Mouse (Mus musculus) gastrocnemius, adult 2 months (tissue): Measurements from ENCODE around the gene Gm10428. TPM values are rescaled to one million over a fixed set of nuclear protein-coding genes. Genes with fewer than 3 reads are reported as not detected.

ENCODE experiments used
- DNase-seq: peaks from one replicate; pipeline ENCODE4 v3.0.0; 2022
- H3K27ac ChIP-seq: fragments of 200-600 bp; 2 replicates; pipeline ENCODE4 v1.8.1; 2022; ENCODE audit warnings: mild to moderate bottlenecking
- H3K4me3 ChIP-seq: fragments of 200-600 bp; 2 replicates; pipeline ENCODE4 v1.8.1; 2022; ENCODE audit warnings: mild to moderate bottlenecking, moderate library complexity
- CTCF ChIP-seq: fragments of 200-600 bp; IDR thresholded peaks from 2 replicates; pipeline ENCODE4 v1.8.1; 2022; ENCODE audit warnings: antibody characterized with exemption, mild to moderate bottlenecking, moderate library complexity
- intact Hi-C: fragments of 180-260 bp; cut with DNase I; formaldehyde crosslinking; loops from one replicate; pipeline ENCODE4 v1.15.1; 2025
- long read RNA-seq, 2 experiments: library from polyadenylated mRNA; stranded (forward); transcript quantifications; one replicate each; pipeline ENCODE4 v2.0.0; 2021
- total RNA-seq, 2 experiments: library from RNA; stranded (reverse); gene quantifications; 2 replicates each; pipeline ENCODE4 v1.2.3; 2021

The Gm10428 gene
- not detected for total RNA-seq
- long read RNA-seq, experiment 1: 0 reads
- long read RNA-seq, experiment 2: 0 reads

DNA sequence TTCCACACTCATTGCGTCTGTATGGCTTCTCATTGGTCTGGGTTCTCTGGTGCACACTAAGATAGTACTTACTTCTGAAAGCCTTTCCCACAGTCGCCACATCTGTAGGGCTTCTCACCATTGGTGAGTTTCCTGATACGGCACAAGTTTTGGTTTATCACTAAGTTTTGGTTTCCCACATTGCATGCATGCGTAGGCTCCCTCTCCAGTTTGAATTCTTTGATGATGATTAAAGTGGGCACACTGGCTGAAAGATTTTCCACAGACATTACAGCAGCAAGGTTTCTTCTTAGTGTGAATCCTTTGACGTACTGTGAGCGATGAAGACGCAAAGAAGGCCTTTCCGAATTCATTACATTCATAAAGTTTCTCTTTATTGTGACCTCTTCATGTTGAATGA, at the start of gene Gm10428:
Gene Gm10428, plus strand, starts transcription at position 321 of the 400 bp plus-strand sequence.
- Histone ChIP-seq H3K4me3 (no peak within 1 kb of the TSS), H3K27ac (no peak within 1 kb of the TSS)
- DNase-seq: no peak
- TF ChIP-seq CTCF: no peak
- intact Hi-C loops: loop anchor here (10.0 kb wide), 1 partner anchor 412 kb away; no protein-coding TSS in a partner anchor

DNA sequence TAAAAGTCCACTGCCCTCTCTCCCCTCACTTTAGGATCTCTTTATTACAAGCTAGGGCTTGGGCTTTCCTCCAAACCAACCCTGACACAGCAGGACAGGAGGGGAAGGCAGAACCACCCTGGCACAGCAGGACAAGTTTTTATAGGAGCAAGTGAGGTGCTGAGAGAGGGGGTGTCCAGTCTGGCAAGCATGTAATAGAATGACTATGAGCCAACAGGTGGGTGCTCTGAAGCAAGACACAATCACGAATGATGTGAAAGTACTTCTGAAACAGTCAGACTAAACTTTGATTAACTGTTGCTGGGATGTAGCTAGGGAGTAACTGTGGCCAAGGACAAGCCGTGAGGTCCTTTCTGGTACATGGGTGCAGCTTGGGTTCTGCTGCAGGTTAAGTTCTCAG, 46.8 kb upstream of the Gm10428 start:
- intact Hi-C loops: no loop called here
- no peak for TF ChIP-seq CTCF

DNA sequence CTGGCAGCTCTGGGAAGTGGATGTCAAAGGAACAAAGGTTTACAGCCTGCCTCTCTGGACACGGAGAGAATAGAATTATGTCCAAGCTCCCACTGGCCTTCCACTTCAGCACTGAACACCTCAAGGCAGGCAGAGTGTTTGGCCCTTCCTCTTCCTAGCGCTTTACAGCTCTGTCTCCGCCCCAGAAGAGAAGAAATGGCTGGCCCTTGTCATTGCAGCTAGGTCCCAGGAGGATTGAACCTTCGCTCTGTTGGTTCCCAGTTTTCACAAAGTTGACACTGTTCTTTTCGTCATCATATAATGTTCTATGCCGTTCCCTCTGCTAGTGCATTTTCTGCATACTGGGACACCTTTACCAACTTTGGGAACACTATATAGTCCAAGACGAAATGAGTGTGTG, 44.6 kb upstream of the Gm10428 start:
- Histone ChIP-seq H3K4me3 (no peak overlapping the region), H3K27ac (no peak overlapping the region)
- intact Hi-C loops: no loop called here
- no peak for TF ChIP-seq CTCF
- DNase-seq: no peak

More for the DNA sequence above, 46.8 kb upstream of the Gm10428 start:
- DNase-seq: no peak
- no peak overlapping the region for H3K4me3 ChIP-seq
- H3K27ac ChIP-seq: no peak overlapping the region

DNA sequence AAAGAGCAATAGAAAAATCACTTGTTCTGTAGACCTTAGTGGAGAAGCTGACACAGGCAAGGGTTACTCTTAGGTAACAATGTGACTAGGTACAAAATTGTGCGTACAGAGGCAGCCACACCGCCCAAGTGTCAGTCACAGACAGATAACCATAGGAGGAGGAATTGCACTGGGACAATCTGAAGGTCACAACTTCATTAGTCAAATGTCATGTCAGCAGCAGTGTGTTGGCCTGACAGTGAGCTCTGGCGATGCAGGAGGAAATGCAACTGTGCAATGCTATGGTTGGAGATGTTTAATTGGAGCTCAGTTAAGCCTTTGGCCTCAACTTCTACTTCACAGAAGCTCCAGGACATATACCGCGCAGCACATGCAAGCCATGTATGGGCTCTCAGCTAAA, 42.2 kb upstream of the Gm10428 start:
- Histone ChIP-seq H3K4me3 (no peak overlapping the region), H3K27ac (no peak overlapping the region)
- no peak for DNase-seq
- intact Hi-C loops: no loop called here
- no peak for TF ChIP-seq CTCF

DNA sequence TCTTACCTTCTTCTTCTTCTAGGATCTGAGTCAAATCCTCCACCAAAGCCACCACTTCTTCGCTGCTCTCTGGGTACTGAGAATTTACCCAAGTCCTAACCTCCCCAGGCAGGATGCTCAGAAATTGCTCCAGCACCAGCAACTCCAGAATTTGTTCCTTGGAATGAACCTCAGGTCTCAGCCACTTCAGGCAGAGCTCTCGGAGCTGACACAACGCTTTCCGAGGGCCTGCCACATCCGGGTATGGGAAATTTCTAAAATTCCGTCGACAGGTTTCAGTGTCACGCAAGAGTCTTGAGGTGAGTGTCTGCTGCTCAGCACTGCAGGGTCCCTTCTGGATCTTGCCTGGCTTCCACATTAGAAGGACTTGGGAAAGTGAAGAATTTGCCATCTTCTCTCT, 24.6 kb upstream of the Gm10428 start:
- no peak for TF ChIP-seq CTCF

DNA sequence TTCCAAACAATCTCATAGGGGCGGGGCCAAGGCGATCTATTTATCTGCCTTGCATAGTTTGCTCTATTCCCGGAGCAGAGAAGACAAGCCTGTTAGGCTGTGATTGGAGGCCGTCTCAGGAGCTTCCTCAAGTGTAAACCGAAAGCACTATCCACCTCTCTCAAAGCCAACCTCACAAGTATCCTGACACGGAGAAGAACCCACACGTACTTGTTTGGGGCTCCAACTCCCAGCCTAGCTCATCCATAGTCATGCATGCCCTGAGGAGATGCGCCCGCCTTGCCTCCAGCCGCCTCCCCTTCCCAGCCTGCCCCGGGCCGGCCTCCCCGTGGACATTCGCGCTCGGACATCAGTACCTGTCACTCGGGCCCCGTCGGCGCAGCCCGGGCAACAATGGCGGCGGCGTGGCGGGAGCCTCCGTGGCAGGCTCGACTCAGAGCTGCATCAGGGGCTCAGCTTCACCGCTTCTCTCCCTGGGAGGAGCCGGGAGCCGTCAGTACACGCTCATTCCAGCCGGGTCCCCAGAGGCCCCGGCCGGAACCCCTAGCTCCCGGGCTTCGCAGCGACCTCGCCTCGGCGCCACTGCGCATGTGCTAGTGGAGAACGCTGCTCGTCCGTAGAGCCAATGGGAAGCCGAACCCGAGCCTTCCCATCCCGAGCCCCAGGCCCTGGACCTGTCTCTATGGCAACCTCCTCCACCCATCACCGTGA, 21.4 kb upstream of the Gm10428 start, which contains the start of gene Zfp287:
Gene Zfp287, minus strand, starts transcription at position 595 of the 711 bp plus-strand sequence.
- intact Hi-C loops: no loop called here
- Histone ChIP-seq H3K27ac (peak within 1 kb of the TSS; percentile 87), H3K4me3 (peak within 1 kb of the TSS; percentile 95)
- peak; percentile 92 for DNase-seq
- TF ChIP-seq CTCF: no peak

More for the DNA sequence above, 24.6 kb upstream of the Gm10428 start:
- Histone ChIP-seq H3K4me3 (no peak overlapping the region), H3K27ac (no peak overlapping the region)
- intact Hi-C loops: no loop called here
- no peak for DNase-seq

DNA sequence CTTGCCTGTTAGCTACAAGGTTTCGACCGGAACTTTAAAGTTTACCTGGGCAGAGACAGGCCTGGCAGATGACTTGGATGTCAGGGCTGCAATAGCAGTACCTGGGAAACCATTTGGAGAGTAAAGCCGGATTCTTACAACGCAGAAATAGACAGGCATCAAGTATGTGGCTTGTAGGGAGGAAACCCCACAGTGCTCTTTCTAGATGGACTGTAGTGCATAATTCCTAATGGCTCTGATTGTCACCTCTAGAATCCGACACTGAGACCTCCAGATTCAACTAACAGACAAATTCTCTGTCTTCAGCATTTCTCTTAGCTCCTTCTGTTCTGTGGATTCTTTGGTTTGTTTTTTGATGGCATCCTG, 20.9 kb upstream of the Gm10428 start:
- Histone ChIP-seq H3K4me3 (peak overlapping the region; percentile 95), H3K27ac (peak overlapping the region; percentile 87)
- no peak for DNase-seq
- intact Hi-C loops: no loop called here
- TF ChIP-seq CTCF: no peak

DNA sequence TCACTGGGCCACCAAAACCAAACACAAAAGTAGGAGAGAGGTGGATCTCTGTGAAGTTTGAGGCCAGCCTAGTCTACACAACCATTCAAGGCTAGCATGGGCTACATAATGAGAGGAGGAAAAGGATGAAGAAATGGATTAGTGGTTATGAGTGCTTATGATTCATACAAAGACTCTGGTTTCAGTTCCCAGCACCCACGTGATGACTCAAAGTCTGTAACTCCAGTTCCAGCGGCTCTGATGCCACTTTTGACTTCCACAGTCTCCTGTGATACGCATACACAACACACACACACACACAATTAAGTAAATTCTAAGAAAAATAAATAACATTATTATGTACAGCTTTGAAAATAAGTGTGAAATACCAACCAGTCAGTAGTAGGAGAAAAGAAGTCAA, 20.2 kb upstream of the Gm10428 start:
- DNase-seq: no peak
- intact Hi-C loops: no loop called here
- no peak overlapping the region for H3K27ac ChIP-seq
- TF ChIP-seq CTCF: no peak
- H3K4me3 ChIP-seq: no peak overlapping the region

DNA sequence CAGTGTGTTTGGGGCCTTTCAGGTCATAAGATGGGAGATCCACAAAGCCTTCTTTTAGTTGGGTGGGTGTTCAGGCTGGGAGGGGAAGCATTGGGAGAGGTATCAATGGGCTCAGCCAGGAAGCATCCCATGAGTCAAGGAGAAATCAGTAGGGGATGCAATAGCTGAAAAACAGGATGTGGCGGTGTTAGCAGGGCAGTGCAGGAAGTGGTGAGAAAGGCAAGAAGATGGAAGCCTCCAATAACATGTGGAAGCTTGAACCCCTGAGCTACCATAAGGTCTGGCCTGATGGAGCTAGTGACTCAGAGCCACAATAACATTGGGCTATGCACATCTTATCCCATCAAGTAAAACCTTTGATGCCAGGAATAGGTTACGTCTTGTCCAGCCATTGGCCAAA, 11.7 kb upstream of the Gm10428 start:
- no peak for DNase-seq
- H3K27ac ChIP-seq: no peak overlapping the region
- intact Hi-C loops: loop anchor here (5.0 kb wide), 1 partner anchor 111 kb away; no protein-coding TSS in a partner anchor
- no peak overlapping the region for H3K4me3 ChIP-seq
- TF ChIP-seq CTCF: no peak

DNA sequence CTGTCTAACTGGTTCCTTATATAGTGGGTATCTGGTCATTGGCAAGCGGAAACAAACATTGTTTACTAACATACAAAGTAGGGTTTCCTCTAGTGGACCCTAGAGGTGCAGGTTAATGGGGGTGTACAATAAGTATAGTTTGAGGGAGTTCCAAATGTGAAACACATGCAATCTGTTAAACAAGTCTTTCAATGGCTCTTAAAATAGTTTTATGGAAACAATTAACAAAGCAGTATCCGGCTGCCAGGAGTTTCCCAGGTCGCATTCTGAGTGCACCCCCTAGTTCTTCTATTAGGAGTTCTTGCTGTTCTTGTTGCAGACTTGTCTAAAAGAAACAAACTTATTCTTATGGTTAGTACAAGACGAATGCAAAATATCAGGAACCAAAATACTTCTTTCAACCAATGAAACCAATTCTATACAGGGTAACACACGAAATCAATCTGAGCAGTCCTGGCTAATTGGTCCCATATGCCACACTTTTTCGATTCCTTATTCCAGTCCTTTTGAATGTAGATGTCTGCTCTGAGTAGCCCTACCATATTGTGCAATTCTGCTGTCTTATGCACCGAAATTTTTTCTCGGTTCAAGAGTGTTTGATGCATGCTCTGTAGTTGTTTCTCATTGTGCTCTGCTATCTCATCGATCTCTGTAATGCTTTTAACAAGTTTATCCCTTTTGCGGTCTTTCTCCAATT, 10.5 kb upstream of the Gm10428 start:
- DNase-seq: no peak
- no peak overlapping the region for H3K4me3 ChIP-seq
- TF ChIP-seq CTCF: no peak
- H3K27ac ChIP-seq: no peak overlapping the region
- intact Hi-C loops: loop anchor here (5.0 kb wide), 1 partner anchor 110 kb away; no protein-coding TSS in a partner anchor

DNA sequence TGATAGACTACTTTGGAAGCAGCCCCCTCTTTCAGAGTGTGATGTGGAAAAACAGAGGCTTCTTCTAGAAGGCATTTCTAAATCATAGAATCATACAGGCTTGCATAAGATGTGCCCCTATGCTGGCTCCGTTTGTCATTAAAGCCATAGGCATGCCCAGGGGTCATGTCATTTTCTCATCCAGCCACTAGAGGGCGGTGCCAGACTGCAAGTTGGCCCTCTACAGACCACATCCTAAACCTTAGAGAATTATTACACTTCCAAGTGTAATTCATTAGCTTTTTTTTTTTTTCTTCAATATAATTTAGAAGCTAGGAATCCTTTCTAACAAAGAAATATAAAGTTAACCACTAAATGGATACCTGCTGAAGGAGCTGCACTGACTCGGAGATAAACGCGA, 8.8 kb upstream of the Gm10428 start:
- peak; percentile 66 for DNase-seq
- no peak overlapping the region for H3K27ac ChIP-seq
- intact Hi-C loops: loop anchor here (5.0 kb wide), 1 partner anchor 108 kb away; no protein-coding TSS in a partner anchor
- no peak overlapping the region for H3K4me3 ChIP-seq
- peak; percentile 89 for TF ChIP-seq CTCF

DNA sequence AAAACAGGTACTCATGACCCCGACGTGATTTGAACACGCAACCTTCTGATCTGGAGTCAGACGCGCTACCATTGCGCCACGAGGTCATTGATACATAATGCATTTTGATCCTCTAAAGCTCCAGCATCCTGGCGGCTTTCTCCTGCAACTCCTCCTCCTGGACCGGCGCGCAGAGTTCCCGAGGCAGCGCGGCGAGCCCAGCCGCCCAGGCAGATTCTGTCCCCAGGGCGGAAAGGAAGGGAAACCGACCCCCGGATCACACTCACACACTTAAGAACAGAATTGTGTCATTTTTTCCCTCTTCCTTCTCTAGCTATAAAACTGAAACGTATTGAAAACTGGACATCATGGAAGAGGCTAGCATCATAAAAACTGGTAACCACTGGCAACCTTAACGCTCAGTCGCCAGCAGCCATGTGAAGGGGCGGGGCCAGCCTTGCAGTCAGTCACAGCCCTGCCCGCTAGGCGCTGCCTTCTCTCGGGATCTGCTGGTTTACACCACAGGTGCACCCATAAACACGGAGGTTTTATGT, 6.8 kb upstream of the Gm10428 start:
- peak; percentile 80 for DNase-seq
- H3K27ac ChIP-seq: peak overlapping the region; percentile 44; the same call in 1 of the 2 replicates
- intact Hi-C loops: no loop called here
- TF ChIP-seq CTCF: peak; percentile 51
- peak overlapping the region; percentile 75 for H3K4me3 ChIP-seq

DNA sequence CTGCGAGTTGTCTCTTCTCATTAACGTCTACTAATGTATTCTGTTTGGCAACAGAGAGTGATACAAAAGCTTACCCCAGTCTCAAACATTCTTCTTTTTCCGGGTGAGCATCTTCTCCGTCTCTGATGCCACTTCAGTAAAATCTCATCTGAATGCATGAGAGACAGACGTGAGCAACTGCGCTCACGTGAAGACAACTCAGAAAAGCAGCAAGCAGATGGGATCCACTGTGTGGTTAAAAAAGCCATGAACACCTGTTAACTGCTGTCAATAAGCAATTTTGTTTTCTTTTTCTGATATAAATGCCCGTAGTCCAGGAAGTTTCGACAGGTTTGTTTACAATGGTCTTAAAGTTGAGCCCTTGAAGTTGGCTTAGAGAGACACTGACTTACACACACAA, 5.7 kb upstream of the Gm10428 start:
- no peak for TF ChIP-seq CTCF

More for the DNA sequence above, 5.7 kb upstream of the Gm10428 start:
- no peak for DNase-seq
- intact Hi-C loops: no loop called here
- Histone ChIP-seq H3K27ac (no peak overlapping the region), H3K4me3 (peak overlapping the region; percentile 19)
